Mouse (Mus musculus) kidney, adult 9 months (tissue): Measurements from ENCODE around the gene Olfr1510.
"Not testable (repeated sequence)": the region's sequence is repeated elsewhere in the genome, so short reads cannot be mapped to it uniquely, and the experiment has no call there.

Experiments
- DNase-seq: peaks from one replicate; pipeline ENCODE4 v3.0.0; 2022

Olfr1510 gene

DNA sequence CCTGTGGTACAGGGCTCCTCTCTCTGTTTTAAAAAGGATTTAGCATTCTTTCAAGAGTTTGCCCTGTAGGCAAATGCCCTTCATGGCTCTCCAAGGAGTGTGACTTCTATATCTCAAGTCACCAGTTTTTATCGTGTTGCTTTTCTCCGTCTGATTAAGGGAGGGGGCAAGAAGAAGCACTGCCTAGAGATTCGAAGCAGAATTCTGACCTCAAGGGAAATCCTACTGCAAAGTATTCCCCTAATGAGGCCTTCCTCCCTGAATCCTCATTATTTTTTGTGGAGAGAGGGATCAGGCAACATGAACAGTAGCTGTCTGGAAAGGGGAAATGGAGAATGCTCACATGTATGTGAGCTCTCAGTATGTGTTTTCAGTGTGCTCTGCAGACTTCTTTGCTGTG is at the start of gene Olfr1510:
Gene Olfr1510, minus strand, starts transcription at position 101 of the 400 bp plus-strand sequence.
- no peak for DNase-seq

DNA sequence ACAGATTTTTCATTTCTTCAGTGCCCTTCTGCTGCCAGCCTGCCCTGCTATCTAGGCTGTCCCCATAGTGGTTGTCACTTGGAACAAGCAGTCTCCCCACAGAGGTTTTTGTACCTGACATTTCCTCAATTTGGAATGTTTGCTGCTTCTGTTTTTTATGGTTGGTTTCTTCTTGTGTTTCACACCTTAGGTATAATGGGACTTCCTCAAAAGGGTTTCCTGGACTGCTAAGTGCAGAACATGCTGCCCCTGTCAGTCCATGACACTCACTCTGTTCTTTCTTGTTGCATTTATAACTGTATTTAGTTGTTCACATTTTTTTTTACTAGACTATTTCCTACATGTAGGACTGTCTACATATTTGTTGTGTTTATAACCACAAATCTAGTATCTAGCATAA is 47.8 kb upstream of the Olfr1510 start:
- no peak for DNase-seq

DNA sequence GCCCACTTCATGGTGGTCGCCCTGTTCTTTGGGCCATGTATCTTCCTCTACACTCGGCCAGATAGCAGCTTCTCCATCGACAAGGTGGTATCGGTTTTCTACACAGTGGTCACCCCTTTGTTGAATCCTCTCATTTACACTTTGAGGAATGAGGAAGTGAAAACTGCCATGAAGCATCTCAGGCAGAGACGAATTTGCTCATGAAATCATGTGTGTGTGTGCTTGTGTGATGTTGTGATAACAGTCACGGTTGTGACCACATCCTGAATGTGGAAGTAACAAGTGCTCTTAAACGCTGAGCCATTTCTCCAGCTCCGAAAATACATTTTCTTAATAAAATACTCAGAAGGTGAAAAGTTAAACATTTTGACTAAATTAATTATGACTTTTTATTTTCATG is 37.0 kb upstream of the Olfr1510 start:
- no peak for DNase-seq

DNA sequence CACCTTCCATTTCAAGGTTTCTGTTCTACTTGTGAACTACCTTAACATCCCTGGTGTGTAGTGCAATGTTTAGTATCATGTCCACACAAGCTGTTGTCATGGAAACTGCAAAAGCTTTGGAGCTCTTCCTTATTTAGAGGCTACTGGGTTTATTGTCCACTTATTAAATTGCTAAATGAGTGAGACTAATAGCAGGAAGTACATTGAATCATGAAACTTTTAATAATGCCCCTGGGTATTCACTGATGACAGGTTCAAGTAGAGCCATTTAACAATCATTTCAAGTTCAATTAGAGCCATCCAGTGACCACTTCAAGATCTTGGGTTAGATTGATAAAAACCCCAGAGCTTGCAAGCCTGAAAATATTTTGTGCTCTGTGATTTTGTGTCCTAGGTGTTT is 28.5 kb upstream of the Olfr1510 start, which contains the start of gene Olfr1509:
Gene Olfr1509, plus strand, starts transcription at position 301 of the 400 bp plus-strand sequence.
- DNase-seq: no peak

DNA sequence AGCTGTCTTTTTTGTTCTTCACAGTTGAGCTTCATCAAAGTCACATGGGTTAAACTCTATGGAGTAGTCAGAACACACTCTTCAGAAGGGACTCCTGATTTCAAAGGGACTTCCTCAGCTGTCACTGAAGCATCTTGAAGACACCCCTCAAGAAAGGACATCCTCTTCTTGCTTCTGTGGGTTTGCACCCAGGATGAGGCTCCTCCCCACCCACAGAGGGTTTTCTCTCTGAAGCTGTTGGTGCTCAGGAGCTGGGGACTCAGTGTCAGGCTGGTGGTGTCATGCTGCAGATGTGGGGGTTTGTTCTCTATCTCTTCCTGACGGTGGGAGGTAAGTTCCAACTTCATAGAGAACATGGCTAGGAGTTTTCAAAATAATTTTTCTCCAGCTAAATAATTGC is 13.5 kb upstream of the Olfr1510 start:
- no peak for DNase-seq

DNA sequence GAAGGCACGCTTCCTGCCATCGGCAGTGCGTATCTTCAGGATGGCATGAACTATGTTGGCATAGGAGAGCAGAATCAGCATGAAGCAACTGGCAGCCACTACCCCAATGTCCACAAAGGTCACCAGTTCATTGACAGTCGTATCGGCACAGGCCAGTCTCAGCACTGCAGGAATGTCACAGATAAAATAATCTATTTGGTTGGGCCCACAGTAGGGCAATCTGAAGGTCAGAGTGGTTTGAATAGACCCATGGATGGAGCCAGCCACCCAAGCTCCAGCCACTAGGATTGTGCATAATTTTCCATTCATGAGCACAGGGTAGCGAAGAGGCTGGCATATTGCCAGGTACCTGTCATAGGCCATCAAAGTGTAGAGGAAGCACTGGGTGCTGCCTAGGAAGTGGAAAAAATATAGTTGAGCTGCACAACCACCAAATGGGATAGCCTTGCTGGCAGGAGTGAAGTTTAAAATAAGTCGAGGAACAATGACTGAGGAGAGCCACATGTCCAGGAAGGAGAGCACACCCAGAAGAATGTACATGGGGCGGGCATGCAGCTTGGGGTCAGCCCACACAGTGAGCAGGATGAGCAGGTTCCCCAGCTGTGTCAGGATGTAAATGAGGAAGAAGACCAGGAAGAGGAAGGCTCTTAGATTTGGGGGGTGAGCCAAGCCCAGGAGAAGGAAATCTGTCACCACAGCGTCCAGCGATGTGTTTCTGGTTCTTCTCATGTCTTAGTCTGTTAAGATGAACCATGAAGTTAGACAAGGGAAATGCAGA is 3.8 kb downstream of the Olfr1510 start:
- not testable (repeated sequence) for DNase-seq

DNA sequence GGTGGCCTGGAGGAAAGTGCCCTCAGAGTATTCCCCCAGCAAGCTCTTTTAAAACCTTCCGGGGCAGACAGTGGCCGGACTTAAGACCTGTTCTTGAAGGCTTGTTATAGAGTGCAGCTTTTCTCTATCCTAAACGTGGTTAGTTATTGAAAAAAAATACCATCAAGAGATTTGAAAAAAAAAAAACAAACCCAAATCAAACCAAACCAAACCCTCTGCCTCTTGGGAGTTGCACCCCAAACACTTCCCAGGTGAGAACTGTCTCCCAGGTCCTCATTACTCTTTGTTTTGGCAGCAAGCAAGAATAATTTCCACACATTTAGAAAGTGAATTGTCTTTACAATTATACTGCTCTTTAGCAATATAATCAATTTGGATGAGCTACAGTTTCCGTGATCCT is 16.9 kb downstream of the Olfr1510 start, which contains the start of gene Olfr1511:
Gene Olfr1511, minus strand, starts transcription at position 101 of the 400 bp plus-strand sequence.
- DNase-seq: no peak

DNA sequence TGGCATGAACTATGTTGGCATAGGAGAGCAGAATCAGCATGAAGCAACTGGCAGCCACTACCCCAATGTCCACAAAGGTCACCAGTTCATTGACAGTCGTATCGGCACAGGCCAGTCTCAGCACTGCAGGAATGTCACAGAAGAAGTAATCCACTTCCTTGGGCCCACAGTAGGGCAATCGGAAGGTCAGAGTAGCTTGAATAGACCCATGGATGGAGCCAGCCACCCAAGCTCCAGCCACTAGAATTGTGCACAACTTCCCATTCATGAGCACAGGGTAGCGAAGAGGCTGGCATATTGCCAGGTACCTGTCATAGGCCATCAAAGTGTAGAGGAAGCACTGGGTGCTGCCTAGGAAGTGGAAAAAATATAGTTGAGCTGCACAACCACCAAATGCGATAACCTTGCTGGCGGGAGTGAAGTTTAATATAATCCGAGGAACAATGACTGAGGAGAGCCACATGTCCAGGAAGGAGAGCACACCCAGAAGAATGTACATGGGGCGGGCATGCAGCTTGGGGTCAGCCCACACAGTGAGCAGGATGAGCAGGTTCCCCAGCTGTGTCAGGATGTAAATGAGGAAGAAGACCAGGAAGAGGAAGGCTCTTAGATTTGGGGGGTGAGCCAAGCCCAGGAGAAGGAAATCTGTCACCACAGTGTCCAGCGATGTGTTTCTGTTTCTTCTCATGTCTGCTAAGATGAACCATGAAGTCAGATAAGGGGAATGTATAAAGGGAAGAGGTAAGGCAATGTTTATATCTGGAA is 23.9 kb downstream of the Olfr1510 start:
- not testable (repeated sequence) for DNase-seq

DNA sequence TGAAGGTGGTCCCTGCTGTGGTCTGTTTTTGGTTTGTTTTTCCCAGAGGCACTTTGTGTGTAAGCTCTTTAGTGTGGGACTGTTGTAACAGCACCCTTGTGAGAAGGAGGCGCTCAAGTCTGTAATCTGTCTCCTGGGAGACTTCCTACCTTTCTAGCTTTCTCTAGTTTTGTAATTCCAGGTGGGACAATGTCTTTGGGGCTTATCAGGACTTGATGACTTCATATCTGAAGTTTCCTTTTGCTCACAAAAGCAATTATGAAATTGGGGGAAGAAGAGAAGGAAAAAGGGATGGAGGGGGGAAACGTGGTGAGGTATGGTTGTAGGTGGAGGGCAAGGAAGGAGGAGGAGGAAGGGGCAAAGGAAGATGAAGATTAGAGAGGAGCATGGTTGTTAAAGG is 35.1 kb downstream of the Olfr1510 start, which contains the start of gene Olfr1512:
Gene Olfr1512, minus strand, starts transcription at position 101 of the 400 bp plus-strand sequence.
- no peak for DNase-seq

DNA sequence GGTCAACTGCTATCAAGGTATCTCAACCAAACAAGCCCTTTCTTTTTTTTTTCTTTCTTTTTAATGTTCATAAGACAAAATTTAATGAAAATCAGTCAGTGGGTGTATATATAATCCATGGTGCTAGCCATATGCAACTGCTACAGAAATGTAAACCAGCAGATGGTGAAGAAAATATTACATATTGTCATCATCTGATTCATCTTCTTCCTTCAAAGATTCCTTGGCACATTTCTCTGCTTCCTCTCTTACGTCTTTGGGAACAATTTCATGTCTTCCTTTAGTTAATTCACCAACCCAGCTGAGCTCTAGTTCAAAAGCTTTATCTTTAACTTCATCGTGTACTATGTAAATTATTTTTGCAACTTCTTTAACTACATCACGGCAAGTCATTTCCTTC is 45.4 kb downstream of the Olfr1510 start:
- DNase-seq: no peak
